Mouse (Mus musculus) liver, embryonic 15.5 days (tissue): ENCODE results near the gene Siah3. TPM values are rescaled to one million over a fixed set of nuclear protein-coding genes. Genes with fewer than 3 reads are reported as not detected.

Source experiments
- ATAC-seq: fragments of 200-750 bp; cut with Nextera tagmentation; 2 replicates; pipeline ENCODE4 v1.8.0; 2017; ENCODE audit warnings: moderate number of reproducible peaks, mild to moderate bottlenecking, moderate library complexity; ENCODE audit not compliant: insufficient read depth
- H3K27ac ChIP-seq: fragments of 300-500 bp; sonication (generic); replicated peaks from 2 replicates; pipeline ENCODE4 v1.5.1; 2015; ENCODE audit warnings: mild to moderate bottlenecking, inconsistent platforms
- H3K27me3 ChIP-seq: fragments of 300-500 bp; sonication (generic); 2 replicates; pipeline ENCODE4 v1.6.1; 2015; ENCODE audit warnings: mild to moderate bottlenecking, inconsistent platforms
- H3K36me3 ChIP-seq: fragments of 300-500 bp; sonication (generic); replicated peaks from 2 replicates; pipeline ENCODE4 v1.6.1; 2015; ENCODE audit warnings: moderate library complexity, mild to moderate bottlenecking, inconsistent platforms
- H3K4me1 ChIP-seq: fragments of 300-500 bp; sonication (generic); replicated peaks from 2 replicates; pipeline ENCODE4 v1.6.1; 2015; ENCODE audit warnings: inconsistent platforms
- H3K4me2 ChIP-seq: fragments of 300-500 bp; sonication (generic); 2 replicates; pipeline ENCODE4 v1.6.1; 2015; ENCODE audit warnings: moderate library complexity, mild to moderate bottlenecking, inconsistent platforms
- H3K4me3 ChIP-seq: fragments of 300-500 bp; sonication (generic); replicated peaks from 2 replicates; pipeline ENCODE4 v1.5.1; 2015; ENCODE audit warnings: mild to moderate bottlenecking, inconsistent platforms
- H3K9ac ChIP-seq: fragments of 300-500 bp; sonication (generic); 2 replicates; pipeline ENCODE4 v1.6.1; 2015; ENCODE audit warnings: moderate library complexity, mild to moderate bottlenecking, inconsistent platforms
- H3K9me3 ChIP-seq: fragments of 300-500 bp; sonication (generic); replicated peaks from 2 replicates; pipeline ENCODE4 v1.6.1; 2016; ENCODE audit warnings: inconsistent platforms
- WGBS: fragments of 180-500 bp; shearing (Covaris S2); methylation state at CpG from one replicate; pipeline ENCODE4 v1.1.7; 2015; ENCODE audit warnings: mixed read lengths; ENCODE audit not compliant: insufficient replicate concordance; 5-methylcytosine and 5-hydroxymethylcytosine counted together
- polyA plus RNA-seq: library from polyadenylated mRNA; unstranded; fragments of >200 nt; fragmentation: Nextera tagmentation; extraction: Ambion mirVana; gene quantifications from 2 replicates; pipeline ENCODE4 v1.2.1, GENCODE M21; 2015

Gene Siah3
- 0.09 and 0.10 TPM in 2 replicates for polyA plus RNA-seq

DNA sequence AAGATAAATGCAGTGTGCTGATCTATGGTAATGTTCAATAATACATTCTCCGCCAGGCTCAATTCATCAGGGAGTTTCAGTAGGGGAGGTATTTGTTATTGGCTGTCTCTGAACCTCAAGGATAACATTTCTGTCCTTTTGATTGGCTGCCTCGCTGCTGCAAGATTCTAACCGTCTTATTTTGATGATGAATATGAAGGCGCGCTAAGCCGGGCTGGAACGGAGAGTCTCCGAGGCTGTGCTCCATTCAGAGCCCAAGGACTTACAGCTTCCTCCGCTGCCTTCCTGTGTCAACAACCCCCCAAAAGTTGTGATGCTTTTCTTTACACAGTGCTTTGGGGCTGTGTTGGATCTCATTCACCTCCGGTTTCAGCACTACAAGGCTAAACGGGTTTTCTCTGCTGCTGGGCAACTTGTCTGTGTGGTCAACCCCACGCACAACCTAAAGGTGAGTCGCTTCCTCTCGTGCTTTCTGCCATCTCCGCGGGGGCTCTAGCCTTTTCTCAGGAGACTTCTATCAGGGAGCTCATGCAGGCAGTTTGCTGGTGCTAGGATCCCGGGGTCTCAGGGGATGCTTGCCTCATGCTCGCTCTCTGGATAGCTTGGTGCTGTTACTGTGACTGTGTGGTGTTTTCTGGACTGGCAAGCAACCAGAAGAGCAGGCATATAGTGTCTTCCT is at the start of gene Siah3:
Gene Siah3, plus strand, starts transcription at position 240 of the 679 bp plus-strand sequence.
- no peak within 1 kb of the TSS for H3K9ac ChIP-seq
- H3K4me2 ChIP-seq: peak within 1 kb of the TSS; percentile 32
- 0 out of 2 replicates have a peak within 1 kb of the TSS, but pooled peaks have one; percentile 4 for H3K4me3 ChIP-seq
- no peak within 1 kb of the TSS for H3K27ac ChIP-seq
- no peaks in the 10 kb centered on the region for H3K36me3 ChIP-seq
- no peaks in the 10 kb centered on the region for H3K9me3 ChIP-seq
- 20% methylated on average over 18 of the region's 18 CpGs for WGBS
- no peaks in the 10 kb centered on the region for H3K4me1 ChIP-seq
- no peak for ATAC-seq
- H3K27me3 ChIP-seq: peaks cover 35% of the 10 kb centered on the region

DNA sequence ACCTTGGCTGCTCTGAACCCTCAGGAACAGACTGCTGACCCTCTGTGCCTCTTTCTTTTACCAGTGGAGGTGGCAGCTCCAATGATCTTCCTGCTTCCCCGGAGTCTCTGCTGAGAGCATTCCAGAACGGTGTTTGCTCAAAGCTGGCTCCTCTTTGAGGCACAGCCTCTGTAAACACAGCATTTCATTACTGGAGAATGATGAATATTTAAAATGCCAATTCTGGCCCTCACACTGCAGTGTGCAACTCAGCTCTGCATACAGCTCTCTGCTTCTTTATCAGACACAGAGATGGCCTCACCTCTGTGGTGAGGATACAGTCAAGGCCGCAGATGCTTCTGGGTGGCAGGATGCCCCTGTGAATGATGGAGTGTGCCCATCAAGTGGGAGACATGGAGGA is 46.0 kb upstream of the Siah3 start:
- 74% methylated on average over 3 of the region's 3 CpGs for WGBS
- H3K9ac ChIP-seq: no peak overlapping the region

DNA sequence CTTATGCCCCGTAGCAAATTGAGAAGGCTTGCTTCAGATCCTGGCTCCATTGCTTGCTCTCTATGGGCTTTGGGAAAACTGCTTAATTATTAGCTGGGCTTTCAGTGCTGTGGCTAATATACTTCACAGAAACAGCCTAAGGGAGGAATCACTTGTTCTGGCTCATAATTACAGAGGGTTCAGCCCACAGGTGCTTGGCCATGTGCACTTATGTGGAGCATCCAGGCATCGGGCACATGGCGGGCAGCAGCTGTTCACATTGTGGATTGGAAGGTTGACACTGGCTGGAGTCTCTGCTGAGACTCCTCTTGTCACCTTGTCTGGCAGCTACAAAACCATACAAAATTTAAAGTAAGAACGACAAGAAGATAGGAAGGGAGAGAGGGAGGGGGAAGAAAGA is 45.4 kb upstream of the Siah3 start:
- Histone ChIP-seq H3K36me3 (no peaks in the 10 kb centered on the region), H3K4me2 (no peak overlapping the region), H3K27me3 (no peaks in the 10 kb centered on the region), H3K9me3 (no peaks in the 10 kb centered on the region), H3K4me1 (no peaks in the 10 kb centered on the region), H3K27ac (no peak overlapping the region), H3K4me3 (no peak overlapping the region), H3K9ac (no peak overlapping the region)
- 67% methylated on average over 4 of the region's 4 CpGs for WGBS
- ATAC-seq: no peak

More for the DNA sequence above, 46.0 kb upstream of the Siah3 start:
- ATAC-seq: no peak
- Histone ChIP-seq H3K27me3 (no peaks in the 10 kb centered on the region), H3K4me1 (no peaks in the 10 kb centered on the region), H3K4me2 (no peak overlapping the region), H3K27ac (no peak overlapping the region), H3K4me3 (no peak overlapping the region), H3K9me3 (no peaks in the 10 kb centered on the region), H3K36me3 (no peaks in the 10 kb centered on the region)

DNA sequence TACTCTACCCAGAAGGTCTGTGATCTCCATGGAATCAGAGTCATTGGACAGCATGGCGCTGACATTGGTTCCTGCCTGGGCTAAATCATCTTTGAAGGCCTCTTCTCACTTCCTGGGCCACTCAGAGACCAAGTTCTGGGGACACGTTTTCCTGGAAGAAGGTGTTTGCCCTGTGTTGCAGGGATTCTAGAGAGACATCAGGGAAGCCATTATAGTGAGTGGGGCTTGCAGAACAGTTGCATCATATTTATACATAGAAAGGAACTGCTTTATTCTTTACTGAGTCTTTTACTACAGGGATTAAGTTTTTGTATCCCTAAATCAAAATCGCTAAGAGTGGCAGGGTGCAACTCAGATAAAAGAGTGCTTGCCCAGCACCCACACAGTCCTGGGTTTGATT is 37.1 kb upstream of the Siah3 start:
- WGBS: 55% methylated on average over 3 of the region's 3 CpGs
- H3K27me3 ChIP-seq: no peaks in the 10 kb centered on the region
- no peak for ATAC-seq
- H3K9ac ChIP-seq: no peak overlapping the region
- no peak overlapping the region for H3K4me3 ChIP-seq
- no peaks in the 10 kb centered on the region for H3K36me3 ChIP-seq
- H3K4me2 ChIP-seq: no peak overlapping the region
- H3K4me1 ChIP-seq: no peaks in the 10 kb centered on the region
- H3K27ac ChIP-seq: no peak overlapping the region
- no peaks in the 10 kb centered on the region; the same call in 1 of the 2 replicates for H3K9me3 ChIP-seq

DNA sequence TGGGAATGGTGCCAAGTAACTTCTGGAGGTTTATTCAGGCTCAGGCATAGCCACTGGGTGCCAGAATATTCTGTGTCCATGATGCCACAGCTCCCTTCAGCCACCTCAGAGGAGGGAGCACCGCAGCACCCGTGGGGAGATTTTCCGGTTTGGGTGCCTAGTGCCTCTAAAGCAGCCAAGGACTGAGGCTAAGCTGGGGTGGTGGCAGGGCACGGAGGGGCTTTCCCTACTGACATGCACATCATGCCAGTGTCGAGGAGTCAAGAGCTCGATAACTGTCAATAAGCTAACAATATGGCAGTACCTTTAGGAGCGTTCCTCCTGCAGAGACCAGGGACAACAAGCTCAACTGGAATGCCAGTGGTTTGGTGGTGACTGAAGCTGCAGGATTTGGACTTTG is 35.9 kb upstream of the Siah3 start:
- H3K36me3 ChIP-seq: no peaks in the 10 kb centered on the region
- H3K27me3 ChIP-seq: no peaks in the 10 kb centered on the region
- H3K27ac ChIP-seq: no peak overlapping the region
- no peaks in the 10 kb centered on the region; the same call in 1 of the 2 replicates for H3K9me3 ChIP-seq
- H3K4me3 ChIP-seq: no peak overlapping the region
- 67% methylated on average over 7 of the region's 7 CpGs for WGBS
- no peak overlapping the region for H3K4me2 ChIP-seq
- H3K4me1 ChIP-seq: no peaks in the 10 kb centered on the region
- ATAC-seq: no peak
- no peak overlapping the region for H3K9ac ChIP-seq

DNA sequence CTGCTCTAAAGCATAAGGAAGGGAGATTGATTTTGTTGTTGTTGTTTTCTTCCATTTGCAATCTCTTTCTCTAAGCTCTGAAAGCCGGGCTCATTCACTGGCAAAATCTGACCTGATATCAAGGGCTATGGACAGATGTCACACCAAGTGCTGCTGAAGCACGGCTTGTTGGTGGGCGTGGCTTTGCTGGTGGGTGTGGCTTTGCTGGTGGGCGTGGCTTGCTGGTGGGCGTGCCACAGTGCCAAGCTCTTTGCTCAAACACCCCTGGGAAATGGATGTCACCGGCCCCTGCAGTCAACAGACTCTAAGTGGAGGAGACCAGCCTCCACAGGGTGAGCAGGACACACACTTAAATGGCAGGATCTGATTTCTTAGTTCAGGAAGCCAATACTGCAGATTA is 35.0 kb upstream of the Siah3 start:
- 37% methylated on average over 6 of the region's 6 CpGs for WGBS

DNA sequence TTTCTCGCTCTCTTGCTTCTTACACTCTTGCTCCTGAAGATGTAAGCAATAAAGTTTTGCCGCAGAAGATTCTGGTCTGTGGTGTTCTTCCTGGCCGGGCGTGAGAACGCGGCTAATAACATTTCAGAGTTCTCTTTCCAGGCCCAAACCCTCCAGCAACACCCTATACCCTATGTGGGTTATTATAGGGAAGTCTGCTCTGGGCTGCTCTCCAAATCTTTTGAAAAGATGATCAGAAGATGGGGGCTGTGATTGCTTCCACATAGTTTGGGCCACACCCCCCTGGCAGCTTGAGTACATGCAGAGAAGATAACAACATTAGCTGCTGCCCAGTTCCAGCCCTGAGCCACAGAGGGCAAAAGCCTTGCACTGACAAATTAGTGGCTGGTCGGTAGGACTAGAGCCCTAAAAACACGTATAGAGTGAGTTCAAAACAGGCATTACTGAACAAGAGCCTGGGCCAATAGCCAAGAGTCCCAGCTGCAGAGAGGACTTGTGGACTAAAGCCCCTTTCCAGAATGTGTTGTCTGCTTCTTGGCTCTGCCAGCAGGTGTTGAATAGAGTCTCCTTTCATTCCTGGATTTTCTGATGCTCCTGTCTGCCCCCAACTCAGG is 24.5 kb upstream of the Siah3 start:
- H3K27me3 ChIP-seq: no peaks in the 10 kb centered on the region
- 75% methylated on average over 7 of the region's 8 CpGs for WGBS
- no peak overlapping the region for H3K27ac ChIP-seq
- H3K4me2 ChIP-seq: no peak overlapping the region
- no peak overlapping the region for H3K9ac ChIP-seq
- no peak for ATAC-seq
- H3K4me3 ChIP-seq: no peak overlapping the region
- no peaks in the 10 kb centered on the region for H3K4me1 ChIP-seq
- H3K9me3 ChIP-seq: no peaks in the 10 kb centered on the region
- no peaks in the 10 kb centered on the region for H3K36me3 ChIP-seq

More for the DNA sequence above, 35.0 kb upstream of the Siah3 start:
- H3K4me2 ChIP-seq: no peak overlapping the region
- H3K27me3 ChIP-seq: no peaks in the 10 kb centered on the region
- no peaks in the 10 kb centered on the region for H3K36me3 ChIP-seq
- H3K9me3 ChIP-seq: no peaks in the 10 kb centered on the region; the same call in 1 of the 2 replicates
- no peak overlapping the region for H3K9ac ChIP-seq
- H3K4me3 ChIP-seq: no peak overlapping the region
- H3K4me1 ChIP-seq: no peaks in the 10 kb centered on the region
- ATAC-seq: no peak
- no peak overlapping the region for H3K27ac ChIP-seq

DNA sequence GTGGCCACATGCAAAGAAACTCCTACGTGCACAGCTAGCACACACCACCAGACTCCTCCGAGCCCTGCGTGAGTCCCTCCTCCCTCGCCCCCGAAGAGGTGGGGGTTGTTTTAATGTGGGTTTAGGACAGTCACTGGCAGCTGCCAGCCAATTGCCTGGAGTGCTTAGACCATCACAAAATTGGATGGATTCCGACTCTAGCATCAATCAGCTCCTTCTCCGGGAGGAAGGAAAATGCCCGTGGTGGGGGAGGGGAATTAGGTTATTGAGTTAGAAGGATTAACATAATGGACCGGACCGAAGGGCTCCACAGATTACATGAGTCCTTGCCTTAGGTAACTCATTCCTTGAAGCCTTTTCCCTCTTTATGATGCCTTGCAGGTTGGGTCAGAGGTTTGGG is 22.9 kb upstream of the Siah3 start:
- no peak overlapping the region for H3K4me3 ChIP-seq
- no peak overlapping the region for H3K9ac ChIP-seq
- H3K4me1 ChIP-seq: no peaks in the 10 kb centered on the region
- no peak overlapping the region for H3K27ac ChIP-seq
- no peaks in the 10 kb centered on the region for H3K27me3 ChIP-seq
- 72% methylated on average over 10 of the region's 10 CpGs for WGBS
- no peak for ATAC-seq
- H3K9me3 ChIP-seq: no peaks in the 10 kb centered on the region
- H3K36me3 ChIP-seq: no peaks in the 10 kb centered on the region
- no peak overlapping the region for H3K4me2 ChIP-seq

DNA sequence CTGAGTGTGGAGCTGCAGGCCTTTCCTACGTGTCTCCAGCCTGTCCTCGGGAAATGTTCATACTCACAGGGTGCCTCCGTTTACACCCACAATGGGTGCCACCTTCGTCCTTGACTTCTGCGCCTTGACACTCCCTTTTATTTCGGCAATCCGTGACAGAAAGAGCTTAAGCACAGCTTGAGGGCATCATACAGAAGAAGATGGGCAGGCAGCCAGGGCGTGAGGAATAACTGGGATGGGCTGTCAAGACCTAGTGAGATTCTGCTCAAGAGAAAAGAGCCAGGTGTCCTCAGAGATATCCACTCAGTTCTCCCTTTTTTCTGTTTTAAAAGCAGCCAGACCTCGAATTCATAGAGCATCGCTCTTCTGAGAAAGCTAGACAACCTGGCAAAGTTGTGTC is 21.2 kb upstream of the Siah3 start:
- Histone ChIP-seq H3K4me2 (no peak overlapping the region), H3K4me3 (no peak overlapping the region), H3K9me3 (no peaks in the 10 kb centered on the region), H3K4me1 (no peaks in the 10 kb centered on the region), H3K9ac (no peak overlapping the region), H3K27me3 (no peaks in the 10 kb centered on the region), H3K36me3 (no peaks in the 10 kb centered on the region), H3K27ac (no peak overlapping the region)
- 70% methylated on average over 10 of the region's 10 CpGs for WGBS
- ATAC-seq: no peak

DNA sequence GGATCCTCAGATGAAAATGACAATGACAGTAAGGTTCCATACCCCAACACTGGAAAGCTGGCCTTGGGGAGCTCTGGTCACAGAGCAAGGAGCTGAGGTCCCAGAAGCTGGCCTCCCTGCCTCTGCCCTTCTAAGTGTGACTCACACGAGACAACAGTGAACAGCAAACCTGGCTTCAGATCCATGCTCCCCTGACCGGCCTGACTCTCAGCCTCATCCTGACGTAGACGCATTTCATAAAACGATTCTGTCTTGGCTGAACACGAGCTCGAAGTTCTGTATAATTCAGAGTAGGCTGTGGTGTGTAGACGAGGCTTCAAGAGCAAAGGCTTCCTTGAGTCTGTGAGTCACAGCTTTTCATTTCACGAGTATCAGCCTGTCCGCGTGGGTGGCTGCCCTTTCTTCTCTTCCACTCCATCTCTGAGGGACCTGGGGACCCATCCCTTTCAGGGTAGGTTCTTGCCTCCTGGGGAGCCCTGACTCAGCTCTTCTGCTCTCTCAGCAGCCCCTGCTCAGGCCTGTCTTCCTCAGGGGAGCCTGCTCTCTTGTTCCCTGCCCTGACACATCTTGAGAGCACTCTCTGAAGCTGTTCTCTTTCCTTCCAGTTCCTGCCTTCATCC is 11.2 kb upstream of the Siah3 start:
- no peak overlapping the region for H3K27ac ChIP-seq
- peaks cover 4% of the 10 kb centered on the region; the same call in 1 of the 2 replicates for H3K4me1 ChIP-seq
- 65% methylated on average over 11 of the region's 11 CpGs for WGBS
- H3K4me2 ChIP-seq: no peak overlapping the region
- no peak for ATAC-seq
- H3K9ac ChIP-seq: no peak overlapping the region
- no peaks in the 10 kb centered on the region for H3K27me3 ChIP-seq
- H3K4me3 ChIP-seq: no peak overlapping the region
- H3K9me3 ChIP-seq: no peaks in the 10 kb centered on the region
- H3K36me3 ChIP-seq: no peaks in the 10 kb centered on the region

DNA sequence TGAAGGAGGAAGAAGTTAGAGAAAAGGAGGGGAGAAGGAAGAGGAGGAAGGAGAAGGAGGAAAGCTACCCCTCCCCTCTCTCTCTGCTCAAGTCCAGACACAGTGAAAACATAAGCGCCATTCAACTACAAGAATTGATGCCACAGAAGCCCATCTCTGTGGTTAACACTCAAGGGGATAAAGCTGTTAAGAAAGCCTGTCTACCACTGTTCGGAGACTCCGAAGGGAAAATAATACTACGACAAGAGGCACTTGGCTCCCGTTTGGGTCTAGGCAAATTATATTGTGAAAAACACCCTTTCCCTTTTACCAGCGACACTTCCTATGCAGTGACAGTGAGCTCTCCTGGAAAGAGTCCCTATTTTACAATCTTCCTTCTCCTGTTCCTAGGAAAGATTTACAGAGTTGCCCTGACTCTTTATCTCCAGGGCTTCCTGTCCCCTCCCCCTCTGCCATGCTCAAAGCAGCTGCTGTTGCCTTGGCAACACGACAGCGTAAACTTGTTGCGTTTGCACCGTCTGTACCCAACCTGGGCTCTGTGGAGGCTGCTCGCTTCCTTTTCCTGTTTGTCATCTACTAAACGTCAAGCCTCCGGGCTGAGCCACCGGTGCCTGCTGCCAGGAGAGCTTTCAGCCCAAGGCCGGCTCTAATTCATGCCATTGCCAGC is 10.4 kb upstream of the Siah3 start:
- Histone ChIP-seq H3K27me3 (no peaks in the 10 kb centered on the region), H3K9me3 (no peaks in the 10 kb centered on the region), H3K4me2 (peak overlapping the region; percentile 56), H3K4me1 (peaks cover 4% of the 10 kb centered on the region; the same call in 1 of the 2 replicates), H3K9ac (no peak overlapping the region), H3K27ac (no peak overlapping the region), H3K4me3 (peak overlapping the region; percentile 30), H3K36me3 (no peaks in the 10 kb centered on the region)
- ATAC-seq: peak; percentile 40; the same call in 1 of the 2 replicates
- WGBS: 4% methylated on average over 15 of the region's 15 CpGs
